Mouse (Mus musculus) liver, adult 2 months (tissue): ENCODE results near the gene Kank2.

ENCODE experiments used
- CTCF ChIP-seq: fragments of 200-500 bp; IDR thresholded peaks from 2 replicates; pipeline ENCODE4 v1.5.1; 2011; ENCODE audit warnings: low read depth, low read length, control low read depth
- POLR2A ChIP-seq: fragments of 200-500 bp; IDR thresholded peaks from 2 replicates; pipeline ENCODE4 v1.6.1; 2011; ENCODE audit warnings: low read length, control low read depth; ENCODE audit not compliant: insufficient read depth; ENCODE audit errors: extremely low read depth

DNA sequence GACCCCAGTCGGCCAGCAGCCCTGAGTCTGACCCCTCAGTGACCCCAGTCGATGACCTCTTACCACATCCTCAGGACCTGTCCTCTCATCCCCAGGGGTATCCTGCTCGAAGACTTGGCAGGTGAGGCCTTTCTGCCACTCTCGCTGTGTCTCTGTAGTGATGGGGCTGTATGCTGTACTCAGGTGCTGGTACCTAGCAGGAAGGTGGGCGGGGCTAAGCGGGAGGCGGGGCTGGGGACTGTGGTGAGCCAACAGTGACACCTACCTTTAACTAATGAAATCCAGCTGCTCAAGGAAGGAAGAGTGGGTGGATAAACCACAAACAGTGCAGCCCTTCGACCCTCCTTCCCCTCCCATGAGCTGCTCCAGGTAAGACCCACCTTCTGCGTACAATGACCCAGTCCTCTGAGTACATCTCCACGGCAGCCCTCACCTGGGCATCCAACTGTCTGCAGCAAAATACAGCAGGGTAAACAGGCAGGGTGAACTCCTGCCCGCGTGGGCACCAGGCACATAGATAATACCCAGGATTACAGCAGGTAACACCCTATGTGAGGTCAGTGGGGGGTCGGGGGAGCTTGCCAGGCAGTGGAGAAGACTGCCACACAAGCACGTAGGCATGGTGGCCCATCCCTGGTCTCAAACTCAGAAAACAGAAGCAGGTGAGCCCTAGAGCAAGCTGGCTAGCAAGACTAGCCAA is 47.0 kb upstream of the Kank2 start:
- peak; percentile 36; the same call in 1 of the 2 replicates for TF ChIP-seq CTCF
- TF ChIP-seq POLR2A = no peak
